Mouse (Mus musculus): ENCODE results near the gene Flt4.
"Not testable (repeated sequence)": the region's sequence is repeated elsewhere in the genome, so short reads cannot be mapped to it uniquely, and the experiment has no call there.

The Flt4 gene

GRCm38 (mm10) chr11:49608938-49609867 lies at the start of gene Flt4:
Gene Flt4 (plus strand): TSS chr11:49609263.
- in situ Hi-C loops (cut with MboI; ENCODE audit: unreplicated experiment in 2 of 2), result not testable (repeated sequence)

- in situ Hi-C loops (cut with MboI; ENCODE audit: unreplicated experiment in 2 of 2), result not testable (repeated sequence)
Observed at GRCm38 (mm10) chr11:49575054-49575453, 34.0 kb upstream of the Flt4 start.

- in situ Hi-C loops (cut with MboI; ENCODE audit: unreplicated experiment in 2 of 2), result not testable (repeated sequence)
Observed at GRCm38 (mm10) chr11:49580452-49580851, 28.6 kb upstream of the Flt4 start.

GRCm38 (mm10) chr11:49590213-49590612 lies 18.9 kb upstream of the Flt4 start:
- in situ Hi-C loops (cut with MboI; ENCODE audit: unreplicated experiment in 2 of 2), result no loop called here

GRCm38 (mm10) chr11:49597149-49597548 lies 11.9 kb upstream of the Flt4 start:
- in situ Hi-C loops (cut with MboI; ENCODE audit: unreplicated experiment in 2 of 2), result not testable (repeated sequence)

- in situ Hi-C loops (cut with MboI; ENCODE audit: unreplicated experiment in 2 of 2), result not testable (repeated sequence)
Observed at GRCm38 (mm10) chr11:49608306-49608705, 757 bp upstream of the Flt4 start.

GRCm38 (mm10) chr11:49609868-49610824 lies 1.1 kb downstream of the Flt4 start:
- in situ Hi-C loops (cut with MboI; ENCODE audit: unreplicated experiment in 2 of 2), result not testable (repeated sequence)

GRCm38 (mm10) chr11:49611349-49611748 lies 2.3 kb downstream of the Flt4 start:
- in situ Hi-C loops (cut with MboI; ENCODE audit: unreplicated experiment in 2 of 2), result not testable (repeated sequence)

- in situ Hi-C loops (cut with MboI; ENCODE audit: unreplicated experiment in 2 of 2), result no loop called here
Observed at GRCm38 (mm10) chr11:49612154-49612553, 3.1 kb downstream of the Flt4 start.

- in situ Hi-C loops (cut with MboI; ENCODE audit: unreplicated experiment in 2 of 2), result no loop called here
Observed at GRCm38 (mm10) chr11:49613349-49613748, 4.3 kb downstream of the Flt4 start.

GRCm38 (mm10) chr11:49615856-49616725 lies 7.0 kb downstream of the Flt4 start:
- in situ Hi-C loops (cut with MboI; ENCODE audit: unreplicated experiment in 2 of 2), result no loop called here

GRCm38 (mm10) chr11:49618476-49618875 lies 9.4 kb downstream of the Flt4 start:
- in situ Hi-C loops (cut with MboI; ENCODE audit: unreplicated experiment in 2 of 2), result no loop called here

GRCm38 (mm10) chr11:49621953-49622352 lies 12.9 kb downstream of the Flt4 start:
- in situ Hi-C loops (cut with MboI; ENCODE audit: unreplicated experiment in 2 of 2), result no loop called here

GRCm38 (mm10) chr11:49624156-49624555 lies 15.1 kb downstream of the Flt4 start:
- in situ Hi-C loops (cut with MboI; ENCODE audit: unreplicated experiment in 2 of 2), result no loop called here

- in situ Hi-C loops (cut with MboI; ENCODE audit: unreplicated experiment in 2 of 2), result no loop called here
Observed at GRCm38 (mm10) chr11:49625863-49626262, 16.8 kb downstream of the Flt4 start.

GRCm38 (mm10) chr11:49626748-49627147 lies 17.7 kb downstream of the Flt4 start:
- in situ Hi-C loops (cut with MboI; ENCODE audit: unreplicated experiment in 2 of 2), result no loop called here

- in situ Hi-C loops (cut with MboI; ENCODE audit: unreplicated experiment in 2 of 2), result no loop called here
Observed at GRCm38 (mm10) chr11:49631154-49631553, 22.1 kb downstream of the Flt4 start.

GRCm38 (mm10) chr11:49632256-49632655 lies 23.2 kb downstream of the Flt4 start:
- in situ Hi-C loops (cut with MboI; ENCODE audit: unreplicated experiment in 2 of 2), result no loop called here

- in situ Hi-C loops (cut with MboI; ENCODE audit: unreplicated experiment in 2 of 2), result no loop called here
Observed at GRCm38 (mm10) chr11:49634101-49634500, 25.0 kb downstream of the Flt4 start.

GRCm38 (mm10) chr11:49635671-49636070 lies 26.6 kb downstream of the Flt4 start:
- in situ Hi-C loops (cut with MboI; ENCODE audit: unreplicated experiment in 2 of 2), result no loop called here
